Mouse (Mus musculus) limb, embryonic 10.5 days (tissue): Measurements from ENCODE around the gene Cxcr1. TPM values are rescaled to one million over a fixed set of nuclear protein-coding genes. Genes with fewer than 3 reads are reported as not detected.
"Not testable (repeated sequence)": the region's sequence is repeated elsewhere in the genome, so short reads cannot be mapped to it uniquely, and the experiment has no call there.

Source experiments
- DNase-seq: peaks from one replicate; pipeline ENCODE4 v3.0.0-alpha.2; 2017; ENCODE audit warnings: low spot score
- H3K27ac ChIP-seq: fragments of 300-500 bp; sonication (generic); 2 replicates; pipeline ENCODE4 v1.5.1; 2016; ENCODE audit warnings: mild to moderate bottlenecking
- H3K27me3 ChIP-seq: fragments of 300-500 bp; sonication (generic); 2 replicates; pipeline ENCODE4 v1.6.1; 2016; ENCODE audit warnings: low read depth, mild to moderate bottlenecking; ENCODE audit not compliant: poor library complexity, severe bottlenecking
- H3K36me3 ChIP-seq: fragments of 300-500 bp; sonication (generic); 2 replicates; pipeline ENCODE4 v1.6.1; 2016; ENCODE audit warnings: mild to moderate bottlenecking, moderate library complexity
- H3K4me1 ChIP-seq: fragments of 300-500 bp; sonication (generic); 2 replicates; pipeline ENCODE4 v1.6.1; 2016
- H3K4me3 ChIP-seq: fragments of 300-500 bp; sonication (generic); 2 replicates; pipeline ENCODE4 v1.5.1; 2016; ENCODE audit warnings: mild to moderate bottlenecking, moderate library complexity
- H3K9me3 ChIP-seq: fragments of 300-500 bp; sonication (generic); replicated peaks from 2 replicates; pipeline ENCODE4 v1.6.1; 2016; ENCODE audit warnings: mild to moderate bottlenecking
- WGBS: fragments of 180-500 bp; shearing (Covaris S2); methylation state at CpG from one replicate; pipeline ENCODE4 v1.1.7; 2016; 5-methylcytosine and 5-hydroxymethylcytosine counted together
- polyA plus RNA-seq: library from polyadenylated mRNA; unstranded; fragments of >200 nt; fragmentation: Nextera tagmentation; extraction: Ambion mirVana; gene quantifications from 2 replicates; pipeline ENCODE4 v1.2.1, GENCODE M21; 2016

Cxcr1 gene
- polyA plus RNA-seq, 1 experiment from 2014 or later: 0.10 TPM

DNA sequence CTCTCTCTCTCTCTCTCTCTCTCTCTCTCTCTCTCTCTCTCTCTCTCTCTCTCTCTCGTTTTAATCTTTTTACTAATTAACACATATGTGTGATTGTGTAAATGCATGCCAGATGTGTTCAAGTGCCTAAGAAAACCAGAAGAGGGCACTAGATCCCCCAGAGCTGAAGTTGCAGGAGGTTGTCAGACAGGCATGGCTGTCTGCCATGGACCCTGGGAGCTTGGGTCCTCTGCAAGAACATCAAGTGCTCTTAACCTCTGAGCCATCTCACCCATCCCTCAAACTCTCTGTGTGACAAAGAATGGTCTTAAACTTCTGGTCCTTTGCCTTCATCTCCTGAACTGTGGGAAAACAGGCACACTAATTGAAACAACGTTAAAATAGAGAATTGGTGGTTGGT, 11.4 kb downstream of the Cxcr1 start:
- H3K4me3 ChIP-seq: no peak overlapping the region
- H3K9me3 ChIP-seq: no peaks in the 10 kb centered on the region
- no peaks in the 10 kb centered on the region for H3K36me3 ChIP-seq
- H3K4me1 ChIP-seq: peaks cover 4% of the 10 kb centered on the region
- no peaks in the 10 kb centered on the region for H3K27me3 ChIP-seq
- DNase-seq: no peak
- H3K27ac ChIP-seq: no peak overlapping the region
- 61% methylated on average over 2 of the region's 2 CpGs for WGBS

GRCm38 (mm10) chr1:74181462-74181861, 13.0 kb downstream of the Cxcr1 start:
- Histone ChIP-seq H3K4me3 (no peak overlapping the region), H3K36me3 (no peaks in the 10 kb centered on the region), H3K27ac (no peak overlapping the region), H3K9me3 (no peaks in the 10 kb centered on the region), H3K4me1 (peaks cover 4% of the 10 kb centered on the region), H3K27me3 (no peaks in the 10 kb centered on the region)
- no peak for DNase-seq
- WGBS: 71% methylated on average over 2 of the region's 2 CpGs

- no peak overlapping the region for H3K4me3 ChIP-seq
- H3K4me1 ChIP-seq: peaks cover 4% of the 10 kb centered on the region
- H3K27ac ChIP-seq: no peak overlapping the region
- no peaks in the 10 kb centered on the region for H3K36me3 ChIP-seq
- no peak for DNase-seq
- no peaks in the 10 kb centered on the region for H3K9me3 ChIP-seq
- no peaks in the 10 kb centered on the region for H3K27me3 ChIP-seq
- WGBS: 57% methylated on average over 9 of the region's 9 CpGs
Observed at GRCm38 (mm10) chr1:74179624-74180408, 14.6 kb downstream of the Cxcr1 start.

- H3K27ac ChIP-seq: no peak overlapping the region
- H3K36me3 ChIP-seq: no peaks in the 10 kb centered on the region
- no peak for DNase-seq
- WGBS: 89% methylated on average over 3 of the region's 3 CpGs
- peaks cover 4% of the 10 kb centered on the region for H3K4me1 ChIP-seq
- no peaks in the 10 kb centered on the region for H3K27me3 ChIP-seq
- H3K4me3 ChIP-seq: no peak overlapping the region
- H3K9me3 ChIP-seq: no peaks in the 10 kb centered on the region
Observed at GRCm38 (mm10) chr1:74178618-74179017, 15.8 kb downstream of the Cxcr1 start.

DNA sequence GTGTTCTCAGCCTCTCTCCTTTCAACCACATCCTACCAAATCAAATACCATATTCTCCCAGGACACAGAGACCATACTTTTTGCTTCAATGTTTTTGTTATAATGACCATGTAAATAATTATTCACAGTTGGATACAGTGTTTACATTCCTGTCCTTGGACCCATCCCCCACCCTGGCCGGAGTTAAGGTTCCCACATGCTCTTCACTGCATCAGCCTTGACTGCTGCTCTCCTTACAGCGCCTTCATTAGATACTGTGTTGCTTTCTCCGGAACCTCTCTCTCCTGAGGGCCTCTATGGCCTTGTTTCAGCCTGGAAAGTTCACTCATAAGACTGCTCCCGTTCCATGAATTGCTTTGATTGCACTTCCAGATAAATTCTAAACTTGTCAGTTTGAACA, 18.7 kb downstream of the Cxcr1 start:
- H3K36me3 ChIP-seq: no peaks in the 10 kb centered on the region
- H3K27ac ChIP-seq: no peak overlapping the region
- H3K4me3 ChIP-seq: no peak overlapping the region
- no peaks in the 10 kb centered on the region for H3K9me3 ChIP-seq
- no peak for DNase-seq
- no peaks in the 10 kb centered on the region for H3K4me1 ChIP-seq
- no peaks in the 10 kb centered on the region for H3K27me3 ChIP-seq
- WGBS: 85% methylated on average over 4 of the region's 4 CpGs

- H3K27ac ChIP-seq: no peak overlapping the region
- H3K36me3 ChIP-seq: no peaks in the 10 kb centered on the region
- H3K4me1 ChIP-seq: no peaks in the 10 kb centered on the region
- H3K9me3 ChIP-seq: no peaks in the 10 kb centered on the region
- H3K4me3 ChIP-seq: no peak overlapping the region
- 82% methylated on average over 3 of the region's 3 CpGs for WGBS
- DNase-seq: no peak
- no peaks in the 10 kb centered on the region for H3K27me3 ChIP-seq
Observed at GRCm38 (mm10) chr1:74172722-74173121, 21.7 kb downstream of the Cxcr1 start.

GRCm38 (mm10) chr1:74169721-74170120, 24.7 kb downstream of the Cxcr1 start:
- Histone ChIP-seq H3K9me3 (no peaks in the 10 kb centered on the region), H3K27me3 (no peaks in the 10 kb centered on the region), H3K36me3 (no peaks in the 10 kb centered on the region), H3K27ac (no peak overlapping the region), H3K4me1 (no peaks in the 10 kb centered on the region), H3K4me3 (no peak overlapping the region)
- 84% methylated on average over 3 of the region's 3 CpGs for WGBS
- no peak for DNase-seq

GRCm38 (mm10) chr1:74167136-74167535, 27.3 kb downstream of the Cxcr1 start:
- 83% methylated on average over 5 of the region's 5 CpGs for WGBS
- H3K4me3 ChIP-seq: no peak overlapping the region
- DNase-seq: no peak

DNA sequence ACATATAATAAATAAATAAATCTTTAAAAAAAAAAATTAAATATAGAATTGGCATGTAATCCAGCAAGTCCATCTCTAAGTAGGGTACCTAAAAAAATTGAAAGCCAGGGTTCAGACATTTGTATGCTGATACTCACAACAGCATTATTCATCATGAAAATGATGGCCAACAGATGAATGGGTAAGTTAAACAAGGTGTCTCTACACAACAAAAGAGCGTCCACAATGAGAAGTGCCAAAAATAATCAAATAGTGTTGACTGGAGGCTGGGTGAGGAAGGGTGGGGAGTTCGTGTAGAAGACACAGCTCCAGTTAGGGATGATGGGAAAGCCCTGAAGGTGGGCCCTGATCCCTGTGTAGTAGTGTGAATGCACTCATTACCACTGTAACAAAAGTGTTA, 34.4 kb downstream of the Cxcr1 start:
- WGBS: 77% methylated on average over 2 of the region's 2 CpGs
- no peaks in the 10 kb centered on the region for H3K4me1 ChIP-seq

More at GRCm38 (mm10) chr1:74167136-74167535, 27.3 kb downstream of the Cxcr1 start:
- Histone ChIP-seq H3K4me1 (no peaks in the 10 kb centered on the region), H3K36me3 (no peaks in the 10 kb centered on the region), H3K27me3 (no peaks in the 10 kb centered on the region), H3K27ac (no peak overlapping the region), H3K9me3 (no peaks in the 10 kb centered on the region)

DNA sequence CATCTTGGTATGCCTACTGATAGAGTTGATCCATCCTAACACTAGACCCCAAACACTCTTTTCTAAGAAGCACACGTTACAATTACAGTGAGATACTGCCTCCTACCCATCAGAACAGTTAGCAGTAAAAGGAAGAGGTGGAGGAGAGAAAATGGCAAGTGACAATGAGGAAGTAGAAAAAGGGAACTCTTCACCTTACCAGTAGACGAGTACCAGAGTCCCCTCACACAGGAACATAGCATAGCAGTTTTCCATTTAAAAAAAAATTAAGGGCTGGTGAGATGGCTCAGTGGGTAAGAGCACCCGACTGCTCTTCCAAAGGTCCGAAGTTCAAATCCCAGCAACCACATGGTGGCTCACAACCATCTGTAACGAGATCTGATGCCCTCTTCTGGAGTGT, 34.8 kb downstream of the Cxcr1 start:
- not testable (repeated sequence) for H3K4me1 ChIP-seq, DNase-seq, H3K9me3 ChIP-seq, H3K27me3 ChIP-seq, H3K36me3 ChIP-seq, H3K27ac ChIP-seq, H3K4me3 ChIP-seq
- WGBS: 83% methylated on average over 5 of the region's 5 CpGs

More for the DNA sequence above, 34.4 kb downstream of the Cxcr1 start:
- Histone ChIP-seq H3K36me3 (no peaks in the 10 kb centered on the region), H3K27ac (no peak overlapping the region), H3K9me3 (no peaks in the 10 kb centered on the region), H3K27me3 (no peaks in the 10 kb centered on the region), H3K4me3 (no peak overlapping the region)
- no peak for DNase-seq

DNA sequence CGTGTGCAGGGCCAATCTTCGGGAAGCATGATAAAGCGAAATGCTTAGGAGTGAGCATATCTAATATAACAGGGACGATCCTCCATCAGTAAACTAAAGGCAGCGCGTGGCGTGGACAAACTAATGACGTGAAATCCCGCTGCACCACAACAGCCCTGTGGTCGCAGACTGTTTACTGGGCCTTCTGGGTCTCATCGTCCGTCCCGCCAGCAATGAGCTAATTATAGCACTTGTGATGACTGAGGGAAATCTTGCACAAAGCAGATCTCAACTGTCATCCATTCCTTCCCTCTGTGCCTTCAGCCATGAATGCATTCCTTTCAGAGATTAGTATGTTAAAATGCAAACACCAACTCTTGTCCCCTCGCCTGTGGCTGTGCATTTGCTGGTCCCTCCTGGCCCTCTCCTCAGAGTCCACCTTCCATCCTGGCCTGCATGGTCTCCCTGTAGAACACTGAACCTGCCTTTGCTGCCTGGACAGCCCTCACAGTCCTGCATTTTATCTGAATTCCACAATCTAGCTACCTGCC, 38.0 kb downstream of the Cxcr1 start:
- no peak for DNase-seq
- Histone ChIP-seq H3K9me3 (no peaks in the 10 kb centered on the region), H3K4me1 (no peaks in the 10 kb centered on the region), H3K27me3 (no peaks in the 10 kb centered on the region), H3K36me3 (no peaks in the 10 kb centered on the region), H3K4me3 (no peak overlapping the region), H3K27ac (no peak overlapping the region)
- WGBS: 87% methylated on average over 14 of the region's 14 CpGs

- Histone ChIP-seq H3K27me3 (no peaks in the 10 kb centered on the region), H3K9me3 (no peaks in the 10 kb centered on the region), H3K27ac (no peak overlapping the region), H3K4me1 (no peaks in the 10 kb centered on the region), H3K36me3 (no peaks in the 10 kb centered on the region), H3K4me3 (no peak overlapping the region)
- no peak for DNase-seq
- WGBS: 97% methylated on average over 6 of the region's 6 CpGs
Observed at GRCm38 (mm10) chr1:74155435-74156012, 38.9 kb downstream of the Cxcr1 start.

DNA sequence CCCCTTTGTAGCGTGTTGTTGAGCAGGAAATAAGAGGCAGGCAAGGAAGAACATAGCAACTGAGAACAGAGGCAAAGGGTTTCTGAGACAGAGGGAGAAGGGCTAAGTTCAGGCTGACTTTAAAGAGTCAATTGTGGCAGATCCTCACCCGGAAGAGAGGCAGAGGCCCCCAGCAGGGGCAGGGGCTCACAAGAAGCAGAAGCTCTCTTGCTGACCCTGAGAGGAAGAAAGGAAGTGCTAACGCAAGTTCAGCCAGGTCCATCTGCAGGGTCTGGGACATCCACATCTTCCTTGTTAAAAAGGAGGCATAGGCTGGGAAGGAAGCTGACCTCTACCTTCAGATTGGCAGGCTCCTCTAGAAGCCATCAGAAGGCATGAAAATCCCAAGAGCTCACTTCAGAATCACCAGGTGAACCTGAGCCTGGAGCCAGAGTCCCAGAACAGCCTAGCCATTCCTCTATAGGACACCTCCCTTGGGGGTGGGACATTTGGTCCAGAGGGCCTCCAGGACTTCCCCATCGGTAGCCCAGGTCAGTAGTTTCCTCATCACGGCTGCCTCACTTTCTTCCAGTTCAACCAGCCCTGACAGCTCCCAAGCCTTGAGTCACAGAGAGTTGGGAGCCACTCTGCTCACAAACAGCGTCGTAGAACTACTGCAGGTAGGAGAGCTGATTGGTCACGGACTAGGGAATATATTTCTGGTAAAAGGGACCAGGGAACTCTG, 40.8 kb downstream of the Cxcr1 start, which contains the start of gene Cxcr2:
TSS of gene Cxcr2 (plus strand) at position 529 of the 724 bp plus-strand sequence.
- DNase-seq: no peak
- Histone ChIP-seq H3K27me3 (no peaks in the 10 kb centered on the region), H3K9me3 (no peaks in the 10 kb centered on the region), H3K4me3 (no peak within 1 kb of the TSS), H3K4me1 (no peaks in the 10 kb centered on the region), H3K27ac (no peak within 1 kb of the TSS), H3K36me3 (no peaks in the 10 kb centered on the region)
- WGBS: 77% methylated on average over 8 of the region's 8 CpGs
